Mouse (Mus musculus) cerebellum, adult 11 months (tissue): Measurements from ENCODE around the gene Fam120b.

ENCODE experiments used
- DNase-seq: peaks from one replicate; pipeline ENCODE4 v3.0.0; 2022

Fam120b gene

DNA sequence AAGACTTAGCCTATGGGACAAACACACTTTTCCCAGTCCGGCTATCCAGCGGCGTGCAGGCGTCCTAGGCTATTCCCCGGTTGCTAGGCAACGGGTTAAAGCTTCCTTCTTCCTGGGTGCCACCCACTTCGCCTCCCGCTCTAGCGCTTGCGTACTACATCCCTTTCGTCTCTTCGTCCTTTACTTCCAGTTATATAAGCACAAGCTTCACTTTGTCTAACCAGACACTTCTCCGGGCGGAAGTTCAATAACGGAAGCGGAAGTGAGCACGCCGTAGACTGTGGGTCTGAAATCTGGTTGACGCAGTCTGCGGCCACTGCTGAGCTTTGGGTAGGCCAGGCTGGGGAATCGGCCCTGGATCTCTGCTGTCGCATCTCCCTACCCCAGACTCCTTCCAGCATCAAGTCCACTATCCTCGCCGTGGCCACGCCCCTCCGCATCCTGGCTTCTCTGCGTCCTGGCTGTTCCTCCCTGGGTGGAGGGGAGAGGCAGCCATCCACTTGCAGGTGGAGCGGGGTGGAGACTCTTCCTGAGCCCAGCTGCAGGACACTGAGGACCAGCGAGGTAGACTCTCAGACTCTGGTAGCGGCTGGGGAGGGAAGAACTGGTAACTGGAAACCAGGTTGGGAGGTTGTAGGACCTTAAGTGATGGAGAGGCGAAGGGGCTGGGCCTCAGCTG, at the start of gene Fam120b:
Fam120b (plus strand) TSS at position 206 of the 679 bp plus-strand sequence.
- peak; percentile 79 for DNase-seq

DNA sequence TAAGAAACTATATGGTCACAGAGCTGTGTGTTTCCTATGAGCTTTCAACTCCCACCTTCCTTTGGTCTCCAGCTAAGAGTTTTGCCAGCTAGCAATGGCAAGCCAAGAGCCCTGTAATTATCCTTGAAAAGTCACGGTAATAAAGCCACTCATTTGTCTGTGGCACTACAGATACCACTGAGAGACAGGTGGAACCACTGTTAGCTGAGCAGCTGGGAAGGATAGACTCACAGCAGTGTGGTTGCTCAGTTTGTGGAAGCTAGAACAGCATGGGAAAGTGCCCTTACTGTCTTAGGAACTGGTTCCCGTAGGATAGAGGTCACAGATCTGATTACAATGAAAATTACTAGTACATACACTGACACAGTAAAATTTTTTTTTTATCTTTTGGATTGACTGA, 45.9 kb upstream of the Fam120b start:
- DNase-seq = no peak

DNA sequence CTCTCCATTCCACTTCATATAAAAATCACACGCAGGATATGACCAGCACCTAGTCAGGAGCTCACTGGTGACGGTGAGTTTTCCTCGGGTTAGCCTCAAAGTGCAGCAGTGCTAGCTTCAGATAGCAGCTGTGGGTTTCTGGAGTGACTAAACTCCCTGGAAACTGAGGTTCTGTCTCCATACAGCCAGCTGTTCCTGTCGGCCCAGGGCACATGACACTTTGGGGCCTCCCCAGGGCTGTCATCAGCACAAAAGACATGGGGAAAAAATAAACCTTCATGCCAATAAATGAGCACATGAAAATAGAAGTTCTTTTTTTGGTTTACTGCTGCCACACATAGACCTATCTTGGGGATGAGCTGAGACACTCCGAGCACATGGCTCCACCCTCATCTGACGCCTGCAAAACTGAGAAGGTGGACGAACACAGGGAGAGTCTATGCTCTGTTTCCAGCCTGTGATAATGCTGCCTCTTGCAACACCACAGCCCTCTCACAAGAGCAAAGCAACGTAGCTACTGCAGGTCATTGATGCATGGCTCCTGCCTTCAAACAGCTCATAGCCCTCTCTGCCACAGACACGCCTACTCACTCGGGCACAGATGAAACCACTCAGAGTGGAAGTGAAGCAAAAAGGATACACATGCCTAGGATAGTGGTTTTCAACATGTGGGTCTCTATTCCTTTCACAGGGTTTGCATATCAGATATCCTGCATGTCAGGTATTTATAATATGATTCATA, 43.0 kb upstream of the Fam120b start:
- DNase-seq = no peak

DNA sequence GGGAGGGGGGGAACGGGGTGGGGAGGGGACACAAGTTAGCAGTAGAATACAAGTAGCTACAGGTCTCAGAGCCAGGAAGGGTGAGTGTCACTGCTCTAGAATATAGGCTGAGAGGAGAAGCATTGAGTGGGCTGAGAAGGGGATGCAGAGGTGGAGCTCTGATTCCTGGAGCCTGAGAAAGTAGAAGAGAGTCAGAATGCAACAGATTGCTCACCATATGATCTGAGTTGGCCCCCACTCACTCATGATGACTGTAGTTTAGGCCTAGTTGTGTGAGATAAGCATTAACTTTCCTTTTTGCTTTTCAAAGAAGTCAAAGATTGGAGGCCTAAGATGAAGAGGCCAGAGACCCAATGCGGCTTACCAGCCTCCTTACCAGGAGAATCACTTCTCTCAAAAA, 42.0 kb upstream of the Fam120b start:
- DNase-seq = no peak

DNA sequence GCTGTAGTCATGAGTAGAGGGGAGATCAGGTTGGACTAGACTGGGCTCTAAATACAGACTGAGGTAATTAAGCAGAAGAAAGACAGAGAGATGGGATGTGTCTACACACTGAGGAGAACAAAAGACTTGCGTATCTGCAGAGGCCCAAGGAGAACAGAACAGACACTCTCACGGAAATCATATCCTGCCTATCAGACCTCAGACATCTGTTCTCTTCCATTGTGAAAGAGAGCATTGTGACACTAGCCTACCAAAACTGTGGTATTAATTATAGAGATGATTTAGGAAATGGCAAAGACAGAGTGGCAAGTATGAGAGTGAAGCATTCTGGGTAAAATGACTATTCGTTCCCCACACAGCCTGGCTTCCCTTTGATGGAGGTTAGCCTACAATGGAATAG, 40.9 kb upstream of the Fam120b start:
- DNase-seq = no peak

DNA sequence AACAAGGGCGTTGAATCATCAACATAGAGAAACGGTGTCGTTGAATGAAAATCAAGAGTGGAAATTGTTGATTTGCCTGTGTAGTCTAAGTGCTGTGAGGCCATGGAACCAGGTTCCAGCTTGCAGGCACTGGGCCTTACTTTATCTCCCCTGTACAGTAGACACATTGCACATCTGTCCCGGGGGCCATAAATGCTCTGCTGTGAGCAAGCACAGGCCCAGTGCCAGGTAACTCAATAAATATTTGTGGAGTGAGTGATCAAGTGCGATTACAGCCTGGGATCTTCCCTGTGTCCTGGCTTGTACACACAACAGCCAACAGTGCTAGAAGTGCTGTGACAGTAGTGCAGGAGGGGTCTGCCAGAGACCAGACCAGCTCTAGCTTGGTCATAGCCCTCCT, 39.5 kb upstream of the Fam120b start:
- no peak for DNase-seq

DNA sequence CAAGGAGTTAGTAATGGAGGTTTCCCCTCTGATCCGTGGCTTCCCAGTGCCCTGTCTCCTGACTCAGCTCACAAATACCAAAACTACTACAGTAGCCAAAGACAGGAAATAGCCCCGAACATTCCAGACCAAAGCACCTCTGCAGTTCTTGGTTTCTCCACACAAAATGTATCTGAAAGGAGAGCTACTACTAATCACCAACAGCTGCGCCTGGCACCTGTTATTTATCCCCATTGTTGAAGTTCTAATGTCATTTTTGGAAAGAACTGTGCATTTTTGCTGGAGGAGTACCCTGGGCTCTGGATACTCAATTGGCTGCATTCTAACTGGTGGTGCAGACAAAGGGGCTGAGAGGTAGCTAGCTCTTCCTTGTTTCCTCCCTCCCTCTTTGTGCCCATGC, 38.9 kb upstream of the Fam120b start:
- no peak for DNase-seq

DNA sequence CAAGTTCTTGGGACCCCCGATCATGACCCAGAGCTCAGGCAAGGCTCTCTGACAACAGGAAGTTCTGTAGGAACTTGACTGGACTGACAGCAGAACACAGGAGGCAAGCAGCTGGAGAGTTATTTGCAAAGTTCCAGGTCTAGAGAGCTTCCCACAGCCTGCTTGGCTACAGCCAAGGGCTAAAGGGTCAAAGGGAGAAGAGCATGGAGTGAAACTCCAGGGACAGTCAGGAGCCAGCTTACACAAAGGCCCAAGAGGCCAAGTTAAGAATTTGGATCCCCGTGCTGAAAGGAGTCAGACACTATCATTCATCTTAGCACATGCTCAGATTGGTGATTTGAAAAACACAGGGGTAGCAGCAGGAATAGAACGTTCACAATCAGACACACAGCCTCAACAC, 32.3 kb upstream of the Fam120b start:
- no peak for DNase-seq

DNA sequence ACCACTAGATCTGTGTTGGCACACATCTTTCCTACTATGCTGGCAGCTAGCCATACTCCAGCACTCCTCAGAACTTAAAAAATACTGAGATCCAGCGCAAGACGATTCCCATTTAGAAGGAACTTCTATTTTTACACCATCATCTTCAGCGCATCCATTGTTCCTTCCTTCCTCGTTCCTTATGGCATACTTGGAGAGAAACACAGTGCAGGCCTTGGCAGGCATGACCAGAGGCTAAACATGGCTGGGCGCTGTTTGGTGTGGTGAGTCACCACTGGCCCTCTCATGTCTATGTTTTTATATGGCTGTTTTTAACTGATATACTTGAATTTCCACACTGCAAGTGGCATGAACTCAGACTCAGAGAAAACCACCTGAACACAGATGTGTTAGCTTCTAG, 30.4 kb upstream of the Fam120b start:
- no peak for DNase-seq

DNA sequence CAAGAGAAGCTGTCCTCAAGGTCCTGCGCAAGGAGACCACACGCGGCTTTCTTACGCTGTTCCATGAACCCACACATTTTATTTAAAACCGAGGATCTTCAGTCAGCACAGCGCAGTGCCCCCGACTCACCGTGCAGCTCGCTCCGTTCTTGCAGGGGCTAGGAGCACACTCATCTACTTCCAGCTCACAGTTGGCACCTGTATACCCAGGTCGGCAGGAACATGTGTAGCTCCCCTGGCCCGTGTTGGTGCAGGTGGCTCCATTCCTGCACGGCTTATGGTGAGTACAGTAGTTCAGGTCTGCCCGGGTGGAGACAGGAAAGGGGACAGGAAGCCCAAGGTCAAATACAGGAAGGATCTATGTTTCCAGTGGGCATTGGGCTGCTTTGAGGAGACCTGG, 25.6 kb upstream of the Fam120b start:
- DNase-seq = no peak

DNA sequence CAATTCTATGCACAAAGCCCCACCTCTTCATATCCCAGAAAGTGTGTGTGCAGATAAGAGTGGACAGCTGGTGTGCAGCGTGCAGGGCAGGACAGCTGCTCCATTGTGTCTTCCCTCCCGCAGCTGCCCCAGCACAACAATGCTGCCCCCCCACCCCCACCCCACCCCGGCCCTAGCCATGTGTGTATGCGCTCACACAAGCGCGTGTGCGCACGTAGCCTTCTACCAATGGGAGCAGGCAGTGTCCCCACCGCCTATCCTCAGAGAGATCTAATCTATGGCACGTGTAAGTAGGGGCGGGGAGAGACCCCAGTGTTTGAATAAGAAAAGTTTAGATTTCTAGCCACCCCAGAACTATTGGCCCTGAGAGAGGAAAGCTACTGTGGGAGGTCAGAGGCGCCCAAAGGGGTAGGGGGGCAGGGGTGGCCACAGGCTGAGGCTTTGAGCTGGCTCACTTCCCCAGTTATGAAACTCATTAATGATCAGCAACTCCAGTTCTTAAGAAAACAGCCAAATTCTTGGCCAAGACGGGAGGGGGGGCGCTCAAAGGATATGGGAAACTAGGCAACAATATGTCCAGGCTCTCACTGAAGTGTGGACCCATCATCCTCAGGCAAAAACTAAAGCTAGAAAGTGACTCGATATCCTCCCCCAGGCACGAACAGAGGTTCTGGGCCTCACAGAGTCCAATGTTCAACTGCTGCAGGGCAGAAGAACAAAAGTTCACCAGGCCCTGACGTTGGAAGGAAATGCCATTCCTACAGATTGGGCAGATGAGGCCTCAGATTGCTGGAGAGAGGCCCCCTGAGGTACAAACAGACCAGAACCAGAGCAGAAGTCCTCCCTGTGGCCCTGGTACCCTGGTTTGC, 23.8 kb upstream of the Fam120b start:
- no peak for DNase-seq

DNA sequence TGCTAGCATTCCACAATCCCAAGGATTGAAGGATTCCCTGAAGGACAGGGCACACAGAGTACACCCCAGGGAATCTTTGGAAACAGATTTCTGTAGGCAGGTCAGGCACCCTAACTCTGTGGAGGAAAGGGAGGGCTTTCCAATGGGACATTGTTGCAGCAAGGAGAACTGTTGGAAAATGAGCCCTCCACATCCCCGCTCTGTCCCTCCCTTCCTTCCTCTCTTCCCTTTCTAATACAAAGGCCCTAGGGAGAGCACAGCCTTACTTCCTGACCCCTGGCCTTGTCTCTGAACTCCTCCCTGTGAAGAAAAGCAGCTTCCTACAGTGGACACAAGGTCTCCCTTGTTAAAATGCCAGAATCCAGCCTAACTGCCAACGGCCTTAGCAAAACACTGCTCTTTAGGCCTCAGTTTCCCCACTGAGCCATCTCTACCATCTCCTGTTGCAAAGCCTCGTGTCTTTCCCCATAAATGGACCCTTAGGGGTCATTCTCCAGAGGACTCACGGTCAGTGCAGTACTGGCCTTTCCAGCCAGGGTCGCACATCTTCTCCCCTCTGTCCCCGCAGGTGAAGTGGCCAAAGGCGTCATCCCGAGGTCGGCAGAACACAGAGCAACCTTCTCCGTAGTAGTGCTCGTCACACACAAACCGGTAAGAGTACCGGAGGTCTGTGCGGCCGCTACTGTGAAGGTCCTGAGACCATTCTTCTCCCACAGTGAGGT, 22.9 kb upstream of the Fam120b start:
- no peak for DNase-seq

DNA sequence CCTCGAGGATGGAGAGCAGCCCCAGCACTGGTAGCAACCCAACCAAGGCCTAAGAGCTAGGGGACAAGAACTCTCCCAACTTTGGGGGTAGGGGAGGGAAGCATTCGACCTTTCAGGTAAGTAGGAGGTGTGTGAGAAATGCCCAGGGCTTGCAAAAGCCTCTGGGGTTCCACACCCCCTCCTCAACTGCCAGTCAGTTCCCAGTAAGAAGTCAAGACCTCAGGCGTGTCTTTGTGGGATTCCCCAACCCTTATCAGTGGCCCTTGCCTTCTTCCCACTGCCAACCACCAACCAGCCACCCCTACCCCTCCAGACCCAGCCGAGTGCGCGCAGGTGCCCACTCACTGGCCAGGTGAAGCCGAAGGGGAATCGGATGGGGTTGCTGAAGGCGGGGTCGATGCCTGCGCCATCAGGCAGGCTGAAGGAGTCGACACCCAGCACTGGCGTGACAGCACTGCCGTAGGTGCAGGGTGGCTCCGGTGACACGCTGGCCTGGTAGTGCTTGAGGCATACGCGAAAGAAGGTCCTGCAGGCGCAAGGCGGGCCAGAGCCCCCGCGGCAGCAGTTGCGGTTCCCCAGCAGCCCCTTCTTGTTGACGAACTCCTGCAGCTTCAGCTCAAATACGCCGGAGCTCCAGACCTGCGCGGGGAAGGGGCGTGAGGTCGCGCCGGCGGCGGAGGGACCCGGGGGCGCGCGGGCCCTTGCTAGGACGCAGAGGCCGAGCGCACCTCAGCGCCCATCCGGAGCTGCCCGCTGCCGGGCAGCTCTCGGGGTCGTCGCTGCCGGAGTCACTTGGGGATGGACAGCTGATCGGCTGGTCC, 21.5 kb upstream of the Fam120b start:
- no peak for DNase-seq

DNA sequence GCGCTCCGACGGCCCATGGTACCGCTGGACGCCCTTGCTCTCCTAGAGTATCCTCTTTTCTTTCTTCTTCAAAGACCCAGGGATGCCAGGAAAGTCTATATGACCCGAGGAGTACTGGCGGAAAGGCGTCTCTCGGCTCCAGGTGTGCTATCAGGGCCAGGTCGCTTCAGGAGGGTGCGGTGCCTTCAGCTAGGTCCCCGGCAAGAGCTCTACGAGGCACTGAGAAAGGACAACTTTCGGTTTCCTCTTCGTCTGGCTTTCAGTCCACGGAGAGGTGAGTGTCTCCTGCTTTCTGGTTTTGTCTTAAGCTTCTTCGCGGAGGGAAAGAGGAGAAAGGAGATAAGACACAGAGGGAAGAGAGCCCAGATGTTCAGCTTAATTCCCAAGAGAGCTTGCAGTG, 20.8 kb upstream of the Fam120b start:
- no peak for DNase-seq

DNA sequence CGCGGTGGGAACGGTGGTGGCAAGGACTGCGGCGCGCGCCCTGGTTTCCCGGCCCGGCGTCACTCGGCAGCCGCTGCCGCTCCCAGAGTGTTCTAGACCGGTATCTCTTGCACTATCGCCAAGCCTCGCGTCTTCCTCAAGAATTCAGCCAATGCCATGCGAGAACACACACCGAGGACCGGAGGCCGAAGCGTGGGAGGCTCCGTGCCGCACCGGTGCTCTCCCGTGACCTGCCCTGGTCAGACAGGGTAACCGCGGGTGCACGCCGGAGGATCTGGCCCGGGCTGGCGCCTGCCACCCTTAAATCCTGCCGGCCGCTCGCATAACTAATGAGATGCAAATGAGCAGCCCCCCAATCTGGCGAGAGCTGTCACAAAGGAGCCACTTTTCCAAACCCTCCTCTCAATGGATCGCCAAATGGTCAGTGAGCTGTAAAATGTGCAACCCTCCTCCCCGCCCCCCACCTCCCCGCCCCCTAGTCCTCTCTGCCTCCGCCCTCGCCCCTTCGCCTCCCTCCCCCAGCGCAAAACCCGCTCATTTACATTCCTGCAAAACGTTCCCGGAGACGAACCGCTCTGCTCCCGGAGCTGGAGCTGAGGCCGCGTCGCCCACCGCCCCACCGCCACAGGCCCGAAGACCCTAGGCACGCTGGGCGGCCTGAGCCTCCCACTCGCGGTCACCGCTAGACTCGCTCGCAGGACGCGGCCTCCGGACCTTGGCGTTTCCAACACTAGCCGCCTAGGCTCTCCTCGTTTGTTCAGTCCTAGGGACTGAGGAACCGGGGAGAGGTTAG, 20.1 kb upstream of the Fam120b start:
- DNase-seq = peak; percentile 31

DNA sequence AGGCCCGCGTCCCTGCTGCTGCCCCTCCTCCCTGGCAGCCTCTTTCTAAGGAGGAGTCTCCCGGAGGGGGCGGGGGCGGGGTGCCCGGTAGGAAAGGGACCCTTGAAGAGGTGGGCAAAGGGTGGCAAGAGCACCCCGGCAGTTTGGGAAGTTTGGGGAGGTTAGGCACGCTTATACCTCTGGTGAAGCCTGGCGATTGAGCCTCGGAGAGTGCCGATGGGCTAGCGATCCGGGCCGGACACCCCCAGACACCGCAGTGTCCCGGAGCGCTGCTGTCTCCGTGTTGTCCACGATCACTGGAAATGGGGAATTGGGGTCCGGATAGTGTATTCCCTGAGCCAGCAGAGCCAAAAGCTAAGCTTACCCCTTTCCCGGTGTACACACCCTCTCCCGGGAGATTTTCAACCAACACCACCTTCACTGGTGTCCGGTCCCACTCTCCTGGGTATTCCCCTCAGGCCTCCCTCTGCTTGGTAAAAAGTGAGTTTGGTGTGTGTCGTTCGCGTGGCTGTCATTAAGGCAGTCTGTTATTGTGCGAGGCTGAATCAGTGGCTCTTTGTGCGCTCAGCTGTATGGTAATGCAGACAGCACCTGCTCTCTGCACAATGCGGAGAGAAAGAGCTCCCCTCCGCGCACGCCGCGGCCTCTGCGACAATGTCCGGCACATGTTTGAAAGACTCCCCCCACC, 19.4 kb upstream of the Fam120b start, which contains the start of gene Dll1:
Dll1 (minus strand) TSS at position 379 of the 688 bp plus-strand sequence.
- DNase-seq = peak; percentile 8

DNA sequence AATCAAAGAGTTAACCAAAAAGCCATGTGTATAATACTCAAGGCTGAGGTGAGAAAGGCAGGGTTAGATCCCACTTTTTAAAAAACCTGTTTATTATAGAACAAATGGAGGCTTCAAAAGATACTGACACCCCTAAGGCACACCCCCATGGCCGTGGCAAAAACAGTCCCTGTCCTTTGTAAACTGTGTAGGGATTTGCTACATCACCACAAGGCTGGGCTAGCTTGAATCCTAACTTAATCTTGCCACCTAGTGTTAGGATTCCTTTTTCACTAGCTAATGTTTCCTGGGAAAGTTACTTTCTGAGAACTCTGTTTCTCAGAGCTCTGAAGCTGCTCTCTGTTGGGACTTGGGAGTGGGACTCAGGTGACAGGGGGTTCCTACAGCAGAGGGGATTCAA, 18.1 kb upstream of the Fam120b start:
- no peak for DNase-seq

DNA sequence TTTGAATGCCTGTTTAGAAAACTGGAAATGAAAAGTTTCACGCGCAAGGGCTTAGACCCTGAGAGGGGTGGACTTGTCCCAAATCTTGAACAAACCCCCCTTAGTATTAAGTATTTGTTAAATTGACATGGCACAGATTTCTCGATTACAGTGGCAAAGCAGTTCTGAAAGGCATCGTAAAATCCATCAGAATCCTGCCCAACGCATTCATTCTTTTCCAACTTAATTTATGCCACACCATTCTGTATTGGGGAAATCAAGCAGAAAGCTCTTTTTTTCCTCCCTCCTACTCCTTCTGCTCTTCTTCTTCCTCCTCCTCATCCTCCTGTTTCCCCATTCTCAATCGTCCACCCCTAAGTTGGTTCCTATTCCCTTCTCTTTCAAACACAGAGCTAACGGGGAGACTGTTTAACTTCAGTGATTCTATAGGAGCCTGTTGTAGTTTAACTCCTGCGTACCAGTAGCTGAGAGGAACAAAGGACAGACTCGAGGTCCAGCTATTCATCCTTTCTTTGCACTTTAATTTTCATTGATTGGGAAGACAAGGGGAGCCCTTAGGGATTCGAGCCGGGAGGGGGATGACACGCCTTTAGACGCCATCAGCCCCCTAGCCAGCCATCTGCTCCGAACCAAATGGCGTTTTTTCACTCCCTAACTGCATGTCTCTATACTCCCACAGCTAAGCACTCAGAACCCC, 17.4 kb upstream of the Fam120b start:
- DNase-seq = no peak

DNA sequence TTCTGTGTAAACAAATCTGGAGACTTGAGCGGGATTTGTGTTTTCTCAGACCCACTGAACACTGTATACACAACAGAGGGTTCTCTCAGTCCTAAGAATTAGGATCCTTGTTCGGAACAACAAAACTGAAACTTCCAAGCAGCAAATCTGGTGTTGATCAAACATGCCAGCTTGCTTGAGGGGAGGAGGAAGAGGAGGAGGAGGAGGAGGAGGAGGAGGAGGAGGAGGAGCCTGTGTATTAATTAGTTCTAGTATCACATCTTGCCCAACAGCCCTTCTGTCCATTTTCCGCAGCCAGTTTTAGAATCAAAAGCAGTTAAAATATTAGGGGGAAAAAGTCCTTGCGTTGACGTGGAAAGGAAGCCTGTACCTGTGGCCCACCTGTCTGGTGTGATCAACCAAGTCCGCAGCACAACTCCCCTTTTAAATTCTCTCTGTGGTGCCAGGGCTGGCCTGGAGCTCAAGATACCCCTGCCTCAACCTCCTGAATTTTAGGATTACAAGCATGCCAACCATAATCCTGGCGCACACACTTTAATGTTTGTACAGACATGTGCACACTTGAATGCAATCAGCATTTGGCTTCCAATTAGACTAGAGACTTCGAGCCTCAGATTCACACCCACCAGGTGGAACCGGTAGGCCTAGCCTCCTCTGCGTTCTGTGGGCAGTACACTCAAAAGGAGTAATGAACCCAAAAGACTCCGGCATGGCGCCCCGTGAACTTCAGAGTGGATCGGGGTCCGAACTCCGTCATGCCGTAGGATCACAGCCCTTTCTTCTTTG, 16.1 kb upstream of the Fam120b start:
- DNase-seq = no peak
